Mouse (Mus musculus) embryonic facial prominence, embryonic 13.5 days (tissue): Measurements from ENCODE around the gene Pth1r. TPM values are rescaled to one million over a fixed set of nuclear protein-coding genes. Genes with fewer than 3 reads are reported as not detected.

ENCODE experiments used
- ATAC-seq: fragments of 200-750 bp; cut with Nextera tagmentation; 2 replicates; pipeline ENCODE4 v1.8.0; 2017; ENCODE audit warnings: low read depth; ENCODE audit not compliant: insufficient number of reproducible peaks, insufficient read depth, low FRiP score, low TSS enrichment
- H3K27ac ChIP-seq: fragments of 300-500 bp; sonication (generic); 2 replicates; pipeline ENCODE4 v1.5.1; 2015; ENCODE audit warnings: moderate library complexity, mild to moderate bottlenecking, inconsistent platforms
- H3K27me3 ChIP-seq: fragments of 300-500 bp; sonication (generic); 2 replicates; pipeline ENCODE4 v1.6.1; 2015; ENCODE audit warnings: mild to moderate bottlenecking, inconsistent platforms
- H3K36me3 ChIP-seq: fragments of 300-500 bp; sonication (generic); 2 replicates; pipeline ENCODE4 v1.6.1; 2015; ENCODE audit warnings: mild to moderate bottlenecking, inconsistent platforms
- H3K4me1 ChIP-seq: fragments of 300-500 bp; sonication (generic); 2 replicates; pipeline ENCODE4 v1.6.1; 2015; ENCODE audit warnings: inconsistent platforms
- H3K4me2 ChIP-seq: fragments of 300-500 bp; sonication (generic); 2 replicates; pipeline ENCODE4 v1.6.1; 2015; ENCODE audit warnings: moderate library complexity, mild to moderate bottlenecking, inconsistent platforms
- H3K4me3 ChIP-seq: fragments of 300-500 bp; sonication (generic); 2 replicates; pipeline ENCODE4 v1.5.1; 2015; ENCODE audit warnings: mild to moderate bottlenecking, inconsistent platforms
- H3K9ac ChIP-seq: fragments of 300-500 bp; sonication (generic); 2 replicates; pipeline ENCODE4 v1.6.1; 2015; ENCODE audit warnings: mild to moderate bottlenecking, inconsistent platforms
- H3K9me3 ChIP-seq: fragments of 300-500 bp; sonication (generic); 2 replicates; pipeline ENCODE4 v1.6.1; 2016; ENCODE audit warnings: inconsistent platforms
- WGBS: fragments of 180-500 bp; shearing (Covaris S2); methylation state at CpG from one replicate; pipeline ENCODE4 v1.1.7; 2015; ENCODE audit warnings: mixed read lengths; 5-methylcytosine and 5-hydroxymethylcytosine counted together
- polyA plus RNA-seq: library from polyadenylated mRNA; unstranded; fragments of >200 nt; fragmentation: Nextera tagmentation; extraction: Ambion mirVana; gene quantifications from 2 replicates; pipeline ENCODE4 v1.2.1, GENCODE M21; 2015

Gene Pth1r
- polyA plus RNA-seq, 1 experiment from 2014 or later = 165 TPM

DNA sequence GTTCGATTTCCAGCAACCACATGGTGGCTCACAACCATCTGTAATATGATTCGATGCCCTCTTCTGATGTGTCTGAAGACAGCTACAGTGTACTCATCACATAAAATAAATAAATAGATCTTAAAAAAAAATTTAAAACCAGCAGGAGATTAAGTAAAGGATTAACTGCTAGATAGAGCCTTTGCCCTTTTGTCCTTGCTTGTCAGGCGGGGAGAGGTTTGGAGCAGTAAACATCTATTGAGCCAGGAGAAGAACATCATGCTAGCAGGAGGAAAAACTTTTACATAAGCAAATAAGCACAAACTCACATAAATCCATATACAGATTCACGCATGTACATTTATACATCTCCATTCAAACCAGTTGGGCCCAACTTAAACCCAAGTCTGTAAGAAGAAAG, 34.4 kb downstream of the Pth1r start:
- Histone ChIP-seq H3K4me3 (no peak overlapping the region), H3K9me3 (no peaks in the 10 kb centered on the region), H3K27me3 (no peaks in the 10 kb centered on the region), H3K9ac (no peak overlapping the region), H3K27ac (no peak overlapping the region), H3K36me3 (peaks cover 30% of the 10 kb centered on the region), H3K4me2 (no peak overlapping the region), H3K4me1 (peaks cover 17% of the 10 kb centered on the region)
- ATAC-seq = no peak
- WGBS = 90% methylated on average over 4 of the region's 4 CpGs

DNA sequence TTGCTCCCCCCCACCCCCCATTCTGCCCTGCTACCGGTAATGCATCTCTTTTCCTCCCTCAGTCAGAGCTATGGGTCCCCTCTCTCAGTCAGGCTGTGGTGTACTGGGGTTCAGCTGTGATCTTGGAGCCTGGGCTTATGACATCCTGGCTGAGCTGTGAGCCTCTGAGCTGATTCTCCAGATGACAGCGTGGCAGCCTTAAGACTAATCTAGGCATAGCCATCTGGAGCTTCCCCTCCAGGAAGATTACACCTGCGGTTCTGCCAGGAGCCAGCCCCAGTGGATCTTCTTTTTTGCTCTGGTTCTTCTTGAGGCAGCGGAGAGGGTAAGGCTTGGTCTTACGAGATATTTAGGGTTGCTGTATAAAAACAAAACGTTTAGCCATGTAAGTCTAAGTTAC, 34.9 kb downstream of the Pth1r start:
- peaks cover 11% of the 10 kb centered on the region for H3K4me1 ChIP-seq
- no peak overlapping the region for H3K4me2 ChIP-seq
- H3K9me3 ChIP-seq = no peaks in the 10 kb centered on the region
- WGBS = 93% methylated on average over 6 of the region's 6 CpGs
- no peak overlapping the region for H3K27ac ChIP-seq
- H3K9ac ChIP-seq = no peak overlapping the region
- ATAC-seq = no peak
- H3K27me3 ChIP-seq = no peaks in the 10 kb centered on the region
- H3K4me3 ChIP-seq = no peak overlapping the region
- H3K36me3 ChIP-seq = peaks cover 30% of the 10 kb centered on the region

DNA sequence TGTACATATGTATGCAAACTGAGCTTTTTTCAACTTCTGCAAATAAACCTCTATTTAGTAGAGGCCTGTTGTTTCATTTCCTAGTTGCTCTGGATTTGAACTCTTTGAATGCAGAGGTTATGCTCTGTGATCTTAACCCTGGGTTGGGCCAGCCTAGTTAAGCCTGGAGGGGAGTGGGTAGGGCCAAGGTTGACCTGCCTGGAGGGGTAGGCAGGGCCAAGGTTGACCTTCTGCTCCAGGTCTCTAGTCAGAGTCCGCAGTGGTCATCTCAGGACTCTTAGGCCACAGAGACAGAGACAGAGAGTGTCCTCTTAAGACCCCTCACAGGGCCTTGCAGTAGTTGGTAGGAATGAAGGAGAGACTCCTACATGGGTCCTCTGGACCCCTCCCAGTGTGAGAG, 35.4 kb downstream of the Pth1r start:
- no peak for ATAC-seq
- H3K4me1 ChIP-seq = peaks cover 9% of the 10 kb centered on the region
- no peak overlapping the region for H3K4me2 ChIP-seq
- WGBS = 81% methylated on average over 1 of the region's 1 CpGs
- no peak overlapping the region for H3K4me3 ChIP-seq
- H3K27ac ChIP-seq = no peak overlapping the region
- H3K9me3 ChIP-seq = no peaks in the 10 kb centered on the region
- no peaks in the 10 kb centered on the region for H3K27me3 ChIP-seq
- H3K9ac ChIP-seq = no peak overlapping the region
- peaks cover 30% of the 10 kb centered on the region for H3K36me3 ChIP-seq

DNA sequence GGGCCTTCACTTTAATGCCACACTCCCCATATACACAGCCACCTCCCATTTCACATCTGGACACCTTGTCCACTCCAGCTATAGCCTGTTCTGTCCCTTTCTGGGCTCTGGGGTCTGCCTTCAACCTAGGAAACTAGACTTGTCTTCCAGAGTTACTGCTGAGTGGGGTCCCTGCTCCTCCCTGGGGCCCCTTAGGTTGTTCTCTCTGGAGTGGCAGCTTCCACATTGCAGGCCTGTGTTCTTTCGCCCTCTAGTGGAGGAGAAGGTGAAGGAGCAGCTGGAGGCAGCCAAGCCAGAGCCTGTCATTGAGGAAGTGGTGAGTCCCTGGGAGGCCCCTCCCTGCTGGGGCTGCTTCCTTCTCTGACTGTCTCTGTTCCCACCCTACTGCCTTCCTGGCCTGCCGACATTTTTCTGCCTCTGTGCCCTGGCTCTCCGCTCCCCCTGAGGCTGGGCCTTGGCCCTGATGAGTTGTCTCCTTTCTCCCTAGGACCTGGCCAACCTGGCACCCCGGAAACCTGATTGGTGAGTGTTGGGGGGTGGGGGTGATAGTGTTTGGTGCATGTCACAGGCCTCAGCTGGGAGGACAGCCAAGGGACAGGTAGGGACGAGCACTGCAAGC, 37.2 kb downstream of the Pth1r start:
- 35% methylated on average over 5 of the region's 5 CpGs for WGBS
- no peak overlapping the region; the same call in 1 of the 2 replicates for H3K27ac ChIP-seq
- H3K9ac ChIP-seq = peak overlapping the region; percentile 52
- H3K36me3 ChIP-seq = peaks cover 31% of the 10 kb centered on the region
- H3K9me3 ChIP-seq = no peaks in the 10 kb centered on the region
- no peaks in the 10 kb centered on the region for H3K27me3 ChIP-seq
- H3K4me3 ChIP-seq = peak overlapping the region; percentile 8; the same call in 1 of the 2 replicates
- peak overlapping the region; percentile 27 for H3K4me2 ChIP-seq
- peak; percentile 78; the same call in 1 of the 2 replicates for ATAC-seq
- peaks cover 9% of the 10 kb centered on the region for H3K4me1 ChIP-seq

DNA sequence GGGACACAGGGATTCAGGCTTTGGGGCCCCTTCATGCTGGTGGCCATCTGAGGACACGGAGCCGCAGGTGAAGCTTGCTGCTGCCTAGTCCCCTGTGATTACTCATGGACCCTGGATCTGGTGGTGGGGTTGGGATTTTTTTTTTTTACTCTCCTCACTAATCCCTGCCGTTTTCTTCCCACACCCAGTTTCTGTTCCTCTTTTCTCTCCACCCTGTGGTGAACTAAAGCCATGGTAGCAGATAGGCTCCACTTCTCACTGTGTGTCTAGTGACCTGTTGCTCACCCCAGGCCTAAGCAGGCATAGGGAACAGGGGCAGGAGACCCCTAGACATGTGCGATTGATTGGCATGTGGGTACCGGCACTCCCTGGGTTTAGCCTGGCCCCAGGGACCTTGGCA, 40.2 kb downstream of the Pth1r start:
- peaks cover 9% of the 10 kb centered on the region for H3K4me1 ChIP-seq
- WGBS = 72% methylated on average over 5 of the region's 5 CpGs
- H3K27ac ChIP-seq = no peak overlapping the region
- no peak overlapping the region for H3K4me2 ChIP-seq
- H3K27me3 ChIP-seq = no peaks in the 10 kb centered on the region
- H3K4me3 ChIP-seq = no peak overlapping the region
- no peaks in the 10 kb centered on the region for H3K9me3 ChIP-seq
- no peak for ATAC-seq
- no peak overlapping the region for H3K9ac ChIP-seq
- peaks cover 26% of the 10 kb centered on the region for H3K36me3 ChIP-seq

DNA sequence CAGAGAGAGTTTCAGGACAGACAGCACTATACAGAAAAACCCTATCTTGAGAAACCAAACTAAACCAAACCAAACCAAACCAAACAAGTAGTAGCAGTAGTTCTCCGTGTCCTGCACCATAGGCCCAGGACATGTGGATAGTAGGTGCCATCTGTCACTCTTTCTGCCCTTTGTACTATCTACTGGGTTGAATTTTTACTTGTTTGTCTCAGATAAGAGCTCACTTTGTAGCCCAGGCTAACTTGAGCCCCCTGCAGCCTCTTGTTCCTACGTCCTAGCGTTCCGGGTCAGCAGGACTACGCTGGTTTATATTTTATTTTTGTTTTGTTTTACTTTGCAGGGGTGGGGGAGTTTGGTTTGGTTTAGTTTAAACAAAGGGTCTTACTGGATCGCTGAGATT, 43.0 kb downstream of the Pth1r start:
- 87% methylated on average over 6 of the region's 6 CpGs for WGBS

DNA sequence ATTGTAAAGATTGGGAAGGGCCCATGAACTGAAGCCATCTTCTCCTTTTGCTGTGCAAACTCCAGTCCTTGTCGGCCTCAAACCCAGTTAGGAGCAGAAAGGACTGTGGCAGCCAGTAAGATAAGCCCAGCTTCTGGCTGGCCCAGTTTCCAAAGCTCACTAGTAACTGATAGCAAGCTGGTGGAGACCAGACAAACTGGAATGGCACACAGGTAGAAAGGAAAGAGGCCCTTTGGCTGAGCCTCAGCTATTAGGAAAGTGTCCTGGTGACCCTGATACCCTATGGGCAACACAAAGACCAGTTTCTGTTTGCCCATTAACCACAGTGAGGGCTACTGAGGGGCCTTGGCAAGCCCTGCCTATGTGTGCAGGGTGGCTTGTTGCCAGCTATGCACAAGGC, 44.1 kb downstream of the Pth1r start:
- whole genome bisulfite sequencing = 91% methylated on average over 1 of the region's 1 CpGs
- H3K27me3 ChIP-seq = no peaks in the 10 kb centered on the region
- no peaks in the 10 kb centered on the region for H3K4me1 ChIP-seq
- H3K9ac ChIP-seq = no peak overlapping the region
- H3K4me2 ChIP-seq = no peak overlapping the region
- ATAC-seq = no peak
- peaks cover 23% of the 10 kb centered on the region for H3K36me3 ChIP-seq
- no peak overlapping the region for H3K4me3 ChIP-seq
- H3K27ac ChIP-seq = no peak overlapping the region
- H3K9me3 ChIP-seq = no peaks in the 10 kb centered on the region

More for the DNA sequence above, 43.0 kb downstream of the Pth1r start:
- no peak for ATAC-seq
- H3K4me3 ChIP-seq = no peak overlapping the region
- no peak overlapping the region for H3K9ac ChIP-seq
- H3K27ac ChIP-seq = no peak overlapping the region
- H3K4me2 ChIP-seq = no peak overlapping the region
- peaks cover 28% of the 10 kb centered on the region for H3K36me3 ChIP-seq
- no peaks in the 10 kb centered on the region for H3K9me3 ChIP-seq
- no peaks in the 10 kb centered on the region for H3K27me3 ChIP-seq
- no peaks in the 10 kb centered on the region; the same call in 1 of the 2 replicates for H3K4me1 ChIP-seq

DNA sequence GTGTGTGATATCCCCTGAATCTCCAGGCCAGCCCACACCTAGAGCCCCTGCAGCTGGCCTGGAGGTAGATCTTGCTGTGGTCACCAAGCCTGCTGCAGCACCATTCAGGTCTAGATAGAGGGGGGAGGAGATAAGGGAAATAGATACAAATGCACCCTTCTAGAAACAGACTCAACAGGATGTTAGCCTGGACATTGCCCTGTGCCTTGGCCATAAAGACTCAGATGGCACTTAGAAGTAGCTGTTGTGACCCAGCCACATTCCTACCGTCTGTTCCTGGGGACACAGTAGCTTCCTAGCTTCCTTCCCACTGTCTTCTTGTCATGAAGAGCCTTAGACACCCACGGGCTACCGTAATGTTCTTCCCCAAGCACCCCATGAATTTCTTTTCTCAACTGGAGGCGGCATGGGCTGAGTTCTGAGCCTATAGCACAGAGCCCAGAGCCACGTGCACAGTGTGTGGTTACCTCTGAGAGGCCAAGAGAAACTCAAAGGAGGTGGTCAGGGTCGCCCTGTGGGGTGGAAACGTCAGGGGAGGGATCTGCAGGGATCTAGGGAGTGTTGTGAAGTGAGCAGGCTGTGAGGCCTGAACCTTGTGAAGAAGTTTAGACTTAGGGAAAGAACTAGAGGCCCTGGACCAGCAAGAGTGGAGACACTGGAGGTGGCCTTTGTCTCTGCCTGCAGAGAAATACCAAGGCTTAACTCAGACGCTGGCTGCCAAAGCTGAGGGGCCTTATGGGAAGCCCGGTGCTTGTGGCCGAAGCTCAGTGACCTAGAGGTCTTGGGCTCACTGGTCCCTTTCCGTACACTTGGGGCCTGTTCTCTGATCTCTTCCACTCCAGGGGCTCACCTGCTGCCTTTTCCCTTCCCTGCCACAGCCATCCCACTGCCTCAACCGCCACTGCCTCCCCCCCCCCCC, 45.6 kb downstream of the Pth1r start:
- ATAC-seq = no peak
- Histone ChIP-seq H3K36me3 (peaks cover 25% of the 10 kb centered on the region), H3K4me2 (no peak overlapping the region), H3K27me3 (no peaks in the 10 kb centered on the region), H3K9me3 (no peaks in the 10 kb centered on the region), H3K9ac (no peak overlapping the region), H3K4me1 (no peaks in the 10 kb centered on the region), H3K4me3 (no peak overlapping the region), H3K27ac (no peak overlapping the region)
- WGBS = 80% methylated on average over 12 of the region's 12 CpGs

DNA sequence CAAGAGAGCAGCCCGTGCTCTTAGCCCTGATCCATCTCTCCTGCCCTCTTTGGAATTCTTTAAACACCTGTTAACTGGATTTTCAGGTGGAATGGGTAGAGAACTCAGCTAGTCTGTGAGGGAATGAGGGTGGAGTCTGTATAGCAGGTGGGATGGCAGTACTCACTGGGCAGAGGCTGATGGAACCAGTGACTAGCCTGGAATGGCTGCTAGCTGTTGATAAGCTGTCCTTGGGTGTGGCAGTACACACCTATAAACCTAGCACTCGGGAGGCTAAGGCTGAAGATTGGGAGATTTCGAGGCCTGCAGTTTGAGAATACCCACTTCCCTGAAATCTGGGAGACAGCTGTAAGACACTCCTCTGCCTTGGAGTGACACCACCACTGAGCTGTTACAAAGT, 47.4 kb downstream of the Pth1r start:
- H3K4me2 ChIP-seq = no peak overlapping the region
- H3K27me3 ChIP-seq = no peaks in the 10 kb centered on the region
- no peak overlapping the region for H3K9ac ChIP-seq
- peaks cover 34% of the 10 kb centered on the region for H3K36me3 ChIP-seq
- no peak overlapping the region for H3K4me3 ChIP-seq
- no peaks in the 10 kb centered on the region for H3K4me1 ChIP-seq
- no peak for ATAC-seq
- 84% methylated on average over 3 of the region's 3 CpGs for WGBS
- H3K27ac ChIP-seq = no peak overlapping the region
- no peaks in the 10 kb centered on the region for H3K9me3 ChIP-seq

DNA sequence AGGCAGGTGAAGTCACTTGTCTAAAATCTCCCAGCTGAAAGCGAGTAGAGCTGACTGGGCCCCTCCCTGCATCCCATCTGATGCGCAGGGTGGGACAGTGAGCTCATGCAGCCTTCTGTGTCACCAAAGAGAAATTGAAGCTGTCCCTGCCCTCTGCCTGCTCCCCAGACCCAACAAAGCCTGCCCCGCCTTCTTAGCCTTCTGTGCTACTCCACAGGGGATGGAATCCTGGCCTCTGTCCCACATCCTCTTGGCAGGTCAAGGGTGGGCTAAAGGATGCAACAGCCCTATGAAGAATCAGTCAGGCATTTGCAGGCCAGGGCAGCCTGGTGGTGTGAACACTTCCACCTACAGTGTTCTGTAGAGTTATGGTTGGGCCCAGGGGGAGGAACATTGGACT, 49.5 kb downstream of the Pth1r start:
- Histone ChIP-seq H3K4me1 (no peaks in the 10 kb centered on the region), H3K4me3 (no peak overlapping the region), H3K4me2 (no peak overlapping the region), H3K9me3 (no peaks in the 10 kb centered on the region), H3K36me3 (peaks cover 34% of the 10 kb centered on the region), H3K27ac (no peak overlapping the region), H3K9ac (no peak overlapping the region), H3K27me3 (no peaks in the 10 kb centered on the region)
- ATAC-seq = no peak
- WGBS = 83% methylated on average over 3 of the region's 3 CpGs

DNA sequence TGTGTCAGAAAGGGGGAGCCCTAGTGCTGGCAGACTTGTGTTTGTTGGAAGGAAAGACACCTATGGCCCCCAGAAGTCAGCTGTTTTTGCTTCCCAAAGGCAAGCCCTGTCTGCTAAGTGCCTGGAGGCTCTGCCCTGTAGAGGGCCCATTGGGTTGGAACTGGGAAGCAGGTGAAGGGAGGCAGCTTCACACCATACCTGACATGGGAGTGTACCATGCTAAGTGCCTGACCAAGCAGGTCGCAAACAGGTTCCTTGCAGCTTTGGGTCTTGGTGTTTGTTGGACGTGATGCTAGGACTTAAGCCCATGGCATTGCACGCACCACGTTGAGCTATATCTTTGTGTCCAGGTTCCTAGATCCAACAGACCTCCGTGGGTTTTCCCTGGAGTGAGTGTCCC, 50.5 kb downstream of the Pth1r start:
- Histone ChIP-seq H3K36me3 (peaks cover 32% of the 10 kb centered on the region), H3K4me3 (no peak overlapping the region), H3K4me2 (no peak overlapping the region), H3K27me3 (no peaks in the 10 kb centered on the region), H3K27ac (no peak overlapping the region), H3K9me3 (no peaks in the 10 kb centered on the region), H3K9ac (no peak overlapping the region), H3K4me1 (no peaks in the 10 kb centered on the region)
- 89% methylated on average over 5 of the region's 5 CpGs for WGBS
- no peak for ATAC-seq
